Mouse (Mus musculus) CH12.LX (cell line): ENCODE measurements around the gene Gars.

Source experiments
- CTCF ChIP-seq, 2 experiments: IDR thresholded peaks in 1 of 2; conservative IDR thresholded peaks in 1 of 2; 2 replicates each; pipeline ENCODE4 v1.5.1; 2011 to 2012; ENCODE audit warnings: low read depth in 2 of 2, low read length in 2 of 2, improper control_type of control experiment in 1 of 2, inconsistent platforms in 1 of 2, mild to moderate bottlenecking in 1 of 2, moderate library complexity in 1 of 2
- GABPA ChIP-seq: IDR thresholded peaks from 2 replicates; pipeline ENCODE4 v1.6.1; 2012; ENCODE audit warnings: low read depth, low read length, improper control_type of control experiment, inconsistent platforms; ENCODE audit not compliant: insufficient replicate concordance
- HCFC1 ChIP-seq: IDR thresholded peaks from 2 replicates; pipeline ENCODE4 v1.6.1; 2012; ENCODE audit warnings: low read depth, mild to moderate bottlenecking, inconsistent platforms, low read length, improper control_type of control experiment
- JUN ChIP-seq: IDR thresholded peaks from 2 replicates; pipeline ENCODE4 v1.6.1; 2011; ENCODE audit warnings: low read depth, mild to moderate bottlenecking, low read length, improper control_type of control experiment, moderate library complexity; ENCODE audit not compliant: insufficient read depth
- KAT2A ChIP-seq: IDR thresholded peaks from 2 replicates; pipeline ENCODE4 v1.6.1; 2012; ENCODE audit warnings: low read length, improper control_type of control experiment, inconsistent platforms; ENCODE audit not compliant: insufficient replicate concordance
- POLR2A ChIP-seq: IDR thresholded peaks from 2 replicates; pipeline ENCODE4 v1.6.1; 2011; ENCODE audit warnings: low read depth, mild to moderate bottlenecking, improper control_type of control experiment, low read length
- ZNF384 ChIP-seq: IDR thresholded peaks from 2 replicates; pipeline ENCODE4 v1.6.1; 2012; ENCODE audit warnings: low read depth, low read length, improper control_type of control experiment, inconsistent platforms

DNA sequence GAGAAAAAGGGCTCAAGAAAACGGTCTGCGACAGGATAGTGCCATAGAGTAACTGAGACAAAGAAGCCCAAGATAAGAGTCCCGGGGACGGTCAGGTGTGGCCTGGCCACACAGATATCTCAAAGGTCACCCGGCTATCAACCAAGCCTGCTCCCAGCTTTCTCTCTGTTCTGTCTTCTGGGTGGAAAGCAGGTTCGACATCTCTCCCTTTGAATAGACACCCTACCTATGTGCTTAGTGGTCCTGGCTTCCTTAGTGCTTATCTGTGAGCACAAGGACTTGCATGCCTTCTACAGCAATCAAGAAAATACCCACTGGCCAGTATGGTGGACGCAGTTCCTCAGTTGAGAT, 26.6 kb downstream of the Gars start:
- TF ChIP-seq ZNF384 (no peak), JUN (no peak), CTCF (conservative IDR thresholded peaks at IDR 0.05 in 1 of 2, IDR thresholded peaks at IDR 0.05 in 1 of 2; ENCODE audit: low read depth in 2 of 2, low read length in 2 of 2) (no peak), GABPA (no peak), HCFC1 (no peak), POLR2A (no peak), KAT2A (no peak)
